Mouse (Mus musculus) cortical plate, adult 2 months (tissue): Measurements from ENCODE around the gene AC134908.4. TPM values are rescaled to one million over a fixed set of nuclear protein-coding genes. Genes with fewer than 3 reads are reported as not detected.
"Not testable (repeated sequence)": the region's sequence is repeated elsewhere in the genome, so short reads cannot be mapped to it uniquely, and the experiment has no call there.

Experiments used
- H3K27ac ChIP-seq: fragments of 200-500 bp; 2 replicates; pipeline ENCODE4 v1.5.1; 2012; ENCODE audit warnings: low read length, control low read depth, inconsistent platforms; ENCODE audit not compliant: insufficient read depth
- H3K4me1 ChIP-seq: fragments of 200-500 bp; 2 replicates; pipeline ENCODE4 v1.6.1; 2011; ENCODE audit warnings: low read length; ENCODE audit not compliant: control insufficient read depth, insufficient read depth
- H3K4me3 ChIP-seq: fragments of 200-500 bp; 2 replicates; pipeline ENCODE4 v1.5.1; 2011; ENCODE audit warnings: mild to moderate bottlenecking, low read length, control low read depth; ENCODE audit not compliant: insufficient read depth
- CTCF ChIP-seq: fragments of 200-500 bp; IDR thresholded peaks from 2 replicates; pipeline ENCODE4 v1.5.1; 2011; ENCODE audit warnings: mild to moderate bottlenecking, control low read depth, low read length; ENCODE audit not compliant: insufficient read depth; ENCODE audit errors: extremely low read depth
- POLR2A ChIP-seq: fragments of 200-500 bp; IDR thresholded peaks from 2 replicates; pipeline ENCODE4 v1.6.1; 2011; ENCODE audit warnings: mild to moderate bottlenecking, low read length, control low read depth; ENCODE audit not compliant: insufficient read depth; ENCODE audit errors: extremely low read depth
- polyA plus RNA-seq: library from polyadenylated mRNA; depleted of rRNA; stranded (reverse); fragments of >200 nt; gene quantifications from 2 replicates; pipeline ENCODE4 v1.2.3, GENCODE M21; 2012

AC134908.4 gene
- polyA plus RNA-seq, 1 experiment: 4.0 TPM

- H3K4me3 ChIP-seq: peak overlapping the region; percentile 99
- H3K4me1 ChIP-seq: peaks cover 17% of the 10 kb centered on the region
- peak overlapping the region; percentile 30; the same call in 1 of the 2 replicates for H3K27ac ChIP-seq
- TF ChIP-seq CTCF (no peak), POLR2A (no peak)
Observed at GRCm38 (mm10) chr17:25810890-25811289, 15.4 kb upstream of the AC134908.4 start.

- peak overlapping the region; percentile 99 for H3K27ac ChIP-seq
- H3K4me3 ChIP-seq: peak overlapping the region; percentile 99
- peaks cover 14% of the 10 kb centered on the region; the same call in 1 of the 2 replicates for H3K4me1 ChIP-seq
- TF ChIP-seq POLR2A (no peak), CTCF (no peak)
Observed at GRCm38 (mm10) chr17:25809606-25810340, 14.3 kb upstream of the AC134908.4 start.

GRCm38 (mm10) chr17:25808789-25809605 is 13.5 kb upstream of the AC134908.4 start, which contains the start of gene Fbxl16:
Fbxl16 (plus strand) TSS chr17:25809085.
- Histone ChIP-seq H3K27ac (peak within 1 kb of the TSS; percentile 99), H3K4me3 (peak within 1 kb of the TSS; percentile 99), H3K4me1 (peaks cover 10% of the 10 kb centered on the region; the same call in 1 of the 2 replicates)
- TF ChIP-seq POLR2A: peak; percentile 44; the same call in 1 of the 2 replicates
- no peak for TF ChIP-seq CTCF

DNA sequence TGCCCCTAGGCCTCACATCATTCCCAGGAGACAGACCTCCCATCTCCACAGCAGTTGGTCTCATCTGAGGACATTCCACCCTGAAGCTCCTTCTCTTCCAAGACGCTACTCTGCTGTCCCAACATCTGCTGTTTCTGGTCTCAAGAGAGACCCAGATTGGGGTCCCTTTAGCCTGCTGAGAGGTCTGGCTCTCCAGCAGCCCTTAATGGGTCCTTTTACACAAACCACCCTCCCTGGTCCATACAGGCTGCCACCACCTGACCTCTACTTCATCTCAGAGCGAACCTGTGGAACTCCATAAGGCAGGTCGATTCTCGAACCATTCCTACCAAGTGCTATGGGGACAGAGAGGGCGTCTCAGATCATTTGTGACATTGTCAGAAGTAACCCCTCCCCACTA is 12.6 kb upstream of the AC134908.4 start:
- Histone ChIP-seq H3K4me1 (peaks cover 13% of the 10 kb centered on the region), H3K4me3 (peak overlapping the region; percentile 99), H3K27ac (peak overlapping the region; percentile 58; the same call in 1 of the 2 replicates)
- TF ChIP-seq CTCF (no peak), POLR2A (no peak)

- H3K27ac ChIP-seq, H3K4me3 ChIP-seq: not testable (repeated sequence)
- H3K4me1 ChIP-seq: peaks cover 13% of the 10 kb centered on the region
Observed at GRCm38 (mm10) chr17:25807452-25807851, 12.0 kb upstream of the AC134908.4 start.

DNA sequence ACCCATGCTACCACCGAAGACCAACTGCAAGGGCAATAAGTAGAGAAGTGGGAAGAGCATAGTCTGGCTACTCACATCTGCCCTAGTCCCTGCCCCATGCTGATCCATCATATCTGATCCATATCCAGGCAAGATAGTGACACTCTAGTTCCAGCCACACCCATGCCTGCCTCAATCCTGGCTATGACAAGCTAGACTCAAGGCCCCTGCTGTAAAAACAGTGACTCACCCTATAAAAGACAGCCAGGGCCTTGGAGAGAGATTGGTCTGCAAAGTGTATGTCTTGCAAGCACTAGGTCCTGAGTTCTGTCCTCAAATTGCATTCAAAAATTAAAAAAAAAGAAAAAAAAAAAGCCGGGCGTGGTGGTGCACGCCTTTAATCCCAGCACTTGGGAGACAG is 11.0 kb upstream of the AC134908.4 start:
- Histone ChIP-seq H3K4me3 (no peak overlapping the region), H3K27ac (no peak overlapping the region), H3K4me1 (peaks cover 13% of the 10 kb centered on the region)
- TF ChIP-seq CTCF (no peak), POLR2A (no peak)

- peak overlapping the region; percentile 32 for H3K4me3 ChIP-seq
- peaks cover 9% of the 10 kb centered on the region for H3K4me1 ChIP-seq
- TF ChIP-seq CTCF (no peak), POLR2A (peak; percentile 76; the same call in 1 of the 2 replicates)
- peak overlapping the region; percentile 88 for H3K27ac ChIP-seq
Observed at GRCm38 (mm10) chr17:25802825-25803517, 7.5 kb upstream of the AC134908.4 start.

DNA sequence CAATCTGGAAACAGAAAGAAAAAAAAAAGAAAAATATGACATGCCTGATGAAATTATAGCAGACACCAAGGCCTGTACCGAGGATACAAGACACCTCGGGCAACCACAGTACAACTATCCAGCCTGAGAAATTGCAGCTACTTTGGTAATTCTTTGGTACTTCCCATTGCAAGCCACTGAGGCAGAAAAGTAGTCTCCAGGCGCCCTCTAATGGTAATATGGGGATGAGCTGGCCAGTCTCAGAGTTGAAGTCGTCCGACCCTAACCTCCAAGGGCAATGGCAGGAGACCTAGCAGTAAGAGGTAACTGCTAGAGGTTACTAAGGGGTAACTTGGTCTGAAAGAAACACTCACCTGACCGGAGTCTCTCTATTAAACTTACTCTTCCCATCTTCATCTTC is 5.6 kb upstream of the AC134908.4 start:
- Histone ChIP-seq H3K4me3 (no peak overlapping the region), H3K27ac (no peak overlapping the region), H3K4me1 (peaks cover 9% of the 10 kb centered on the region)
- no peak for TF ChIP-seq POLR2A
- peak; percentile 84 for TF ChIP-seq CTCF

GRCm38 (mm10) chr17:25796951-25797369 is 1.5 kb upstream of the AC134908.4 start, which contains the start of gene Metrn:
Metrn (minus strand) TSS chr17:25797136.
- peaks cover 3% of the 10 kb centered on the region; the same call in 1 of the 2 replicates for H3K4me1 ChIP-seq
- peak within 1 kb of the TSS; percentile 82; the same call in 1 of the 2 replicates for H3K27ac ChIP-seq
- no peak for TF ChIP-seq CTCF
- TF ChIP-seq POLR2A: no peak
- H3K4me3 ChIP-seq: peak within 1 kb of the TSS; percentile 41
